Mouse (Mus musculus) mouse trophoblast stem cell (cell line): ENCODE data around the gene Rfc4.

Experiments used
- in situ Hi-C, 2 experiments: fragments of 300-500 bp; cut with MseI, MboI; formaldehyde crosslinking; loops; 2 replicates in 1 of 2; 3 replicates in 1 of 2; pipeline ENCODE4 v1.15.1; 2025

The Rfc4 gene

DNA sequence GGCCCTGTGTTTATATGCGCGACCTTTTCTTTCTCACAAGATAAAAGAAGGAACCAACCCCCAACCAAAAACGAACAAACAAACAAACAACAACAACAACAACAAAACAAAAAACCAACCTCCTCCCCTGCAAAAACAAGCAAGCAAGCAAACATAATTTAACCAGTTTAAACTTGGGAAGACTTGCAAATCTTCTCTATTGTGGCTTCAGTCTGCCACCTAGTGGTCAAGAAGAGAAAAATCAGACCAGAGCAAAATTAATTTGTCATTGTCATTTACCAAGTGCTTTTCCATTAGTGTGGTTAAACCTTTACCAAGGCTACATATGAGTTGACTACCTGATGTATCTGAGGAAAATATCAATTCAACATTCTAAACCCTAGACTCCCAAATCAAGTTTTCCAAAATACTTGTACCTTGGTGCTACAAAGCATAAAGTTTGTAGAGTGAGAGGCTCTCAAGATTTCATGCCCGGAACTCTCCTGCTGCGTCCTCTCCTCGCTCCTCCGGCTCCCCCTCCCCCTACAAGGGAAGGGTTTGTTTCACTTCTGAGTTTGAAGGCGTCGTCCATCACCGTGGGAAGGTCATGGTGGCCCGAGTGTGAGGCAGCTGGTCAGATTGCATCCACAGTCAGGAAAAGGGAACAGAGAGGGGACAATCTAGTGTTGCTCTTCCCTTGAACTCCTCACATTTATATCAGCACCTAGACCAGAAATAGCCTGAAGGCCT, 8.0 kb upstream of the Rfc4 start:
- in situ Hi-C loops = loop anchor here in 1 of 2 experiments (10.0 kb wide), 1 partner anchor 261 kb away; no protein-coding TSS in a partner anchor

DNA sequence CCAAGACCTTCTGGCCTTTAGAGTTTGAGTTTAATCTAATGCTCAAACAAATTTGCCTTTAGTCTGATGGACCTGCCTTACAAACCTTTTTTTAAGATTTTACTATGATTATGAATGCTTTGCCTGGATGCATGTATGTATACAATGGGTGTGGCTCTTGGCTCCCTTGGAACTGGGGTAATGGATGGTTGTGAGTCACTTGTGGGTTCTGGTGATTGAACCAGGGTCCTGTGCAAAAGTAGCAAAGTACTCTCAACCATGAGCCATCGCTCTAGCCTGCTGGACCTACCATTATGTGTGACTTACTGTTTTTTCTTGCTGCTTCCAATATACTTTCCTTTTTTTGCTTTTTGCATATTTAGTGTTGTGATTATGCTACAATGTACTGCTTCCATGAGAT, 4.8 kb upstream of the Rfc4 start:
- in situ Hi-C loops = loop anchor here (5.0 to 10.0 kb wide), 2 partner anchors 45 to 258 kb away; no protein-coding TSS in a partner anchor

- in situ Hi-C loops = loop anchor here (5.0 to 10.0 kb wide), 2 partner anchors 43 to 256 kb away; no protein-coding TSS in a partner anchor
Measured at GRCm38 (mm10) chr16:23130303-23130702, 2.8 kb upstream of the Rfc4 start.

GRCm38 (mm10) chr16:23127311-23127672, 245 bp downstream of the Rfc4 start:
- in situ Hi-C loops = no loop called here

- in situ Hi-C loops = no loop called here
Measured at GRCm38 (mm10) chr16:23124398-23124797, 3.1 kb downstream of the Rfc4 start.

DNA sequence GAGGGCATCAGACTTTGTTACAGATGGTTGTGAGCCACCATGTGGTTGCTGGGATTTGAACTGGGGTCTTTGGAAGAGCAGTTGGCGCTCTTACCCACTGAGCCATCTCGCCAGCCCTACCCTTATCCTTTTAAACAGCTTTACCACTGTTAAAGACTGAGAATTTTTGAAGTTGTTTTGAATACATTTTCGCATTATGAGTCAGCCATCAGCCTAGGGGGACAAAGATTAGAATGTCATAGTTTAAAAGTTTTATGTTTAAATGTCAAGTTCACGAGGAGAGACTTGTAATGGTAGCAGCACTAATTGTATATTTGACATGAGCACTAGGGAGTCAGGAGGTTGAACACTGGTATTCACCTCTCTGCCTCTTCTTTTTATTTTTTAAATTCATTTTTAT, 4.4 kb downstream of the Rfc4 start:
- in situ Hi-C loops = no loop called here

DNA sequence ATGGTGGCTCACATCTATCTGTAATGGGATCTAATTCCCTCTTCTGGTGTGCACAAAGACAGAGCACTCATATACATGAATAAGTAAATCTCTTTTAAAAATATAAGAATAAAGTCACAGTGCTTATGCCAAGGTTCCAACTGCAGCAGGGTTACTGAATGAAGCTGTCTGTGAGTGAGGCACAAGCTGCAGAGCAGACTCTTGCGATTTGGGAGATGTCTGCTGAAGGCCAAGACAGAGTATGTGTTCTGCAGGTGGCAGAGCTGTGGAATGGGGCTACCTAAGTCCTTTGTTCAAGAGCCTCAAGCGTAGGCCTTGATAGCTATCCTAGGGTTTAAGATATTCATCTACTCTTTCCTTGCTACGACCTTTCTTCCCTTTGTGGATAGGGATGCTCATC, 5.1 kb downstream of the Rfc4 start:
- in situ Hi-C loops = no loop called here

DNA sequence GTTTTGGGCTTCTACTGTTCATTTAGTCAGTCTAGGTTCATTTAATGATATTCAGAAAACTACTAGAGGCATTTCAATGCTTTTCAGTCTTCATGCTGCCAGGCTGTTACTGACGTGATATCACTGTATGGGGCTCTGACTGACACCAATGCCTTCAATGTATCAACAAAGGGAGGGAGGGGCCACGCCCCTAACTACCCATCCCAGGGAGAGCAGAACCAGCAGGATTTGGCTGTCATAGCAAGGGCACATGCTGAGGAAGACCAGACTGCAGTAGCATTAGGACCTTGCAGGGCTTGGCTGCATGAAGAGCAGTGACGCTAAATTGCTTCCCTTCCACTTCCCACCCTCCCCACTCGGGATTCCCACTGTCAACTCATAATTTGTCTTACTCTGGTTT, 10.4 kb downstream of the Rfc4 start:
- in situ Hi-C loops = no loop called here

GRCm38 (mm10) chr16:23115486-23115885, 12.1 kb downstream of the Rfc4 start:
- in situ Hi-C loops = no loop called here

GRCm38 (mm10) chr16:23114339-23115171, 13.0 kb downstream of the Rfc4 start:
- in situ Hi-C loops = no loop called here

GRCm38 (mm10) chr16:23113903-23114302, 13.6 kb downstream of the Rfc4 start:
- in situ Hi-C loops = no loop called here

GRCm38 (mm10) chr16:23112861-23113435, 14.6 kb downstream of the Rfc4 start:
- in situ Hi-C loops = no loop called here

GRCm38 (mm10) chr16:23112348-23112747, 15.2 kb downstream of the Rfc4 start:
- in situ Hi-C loops = no loop called here

DNA sequence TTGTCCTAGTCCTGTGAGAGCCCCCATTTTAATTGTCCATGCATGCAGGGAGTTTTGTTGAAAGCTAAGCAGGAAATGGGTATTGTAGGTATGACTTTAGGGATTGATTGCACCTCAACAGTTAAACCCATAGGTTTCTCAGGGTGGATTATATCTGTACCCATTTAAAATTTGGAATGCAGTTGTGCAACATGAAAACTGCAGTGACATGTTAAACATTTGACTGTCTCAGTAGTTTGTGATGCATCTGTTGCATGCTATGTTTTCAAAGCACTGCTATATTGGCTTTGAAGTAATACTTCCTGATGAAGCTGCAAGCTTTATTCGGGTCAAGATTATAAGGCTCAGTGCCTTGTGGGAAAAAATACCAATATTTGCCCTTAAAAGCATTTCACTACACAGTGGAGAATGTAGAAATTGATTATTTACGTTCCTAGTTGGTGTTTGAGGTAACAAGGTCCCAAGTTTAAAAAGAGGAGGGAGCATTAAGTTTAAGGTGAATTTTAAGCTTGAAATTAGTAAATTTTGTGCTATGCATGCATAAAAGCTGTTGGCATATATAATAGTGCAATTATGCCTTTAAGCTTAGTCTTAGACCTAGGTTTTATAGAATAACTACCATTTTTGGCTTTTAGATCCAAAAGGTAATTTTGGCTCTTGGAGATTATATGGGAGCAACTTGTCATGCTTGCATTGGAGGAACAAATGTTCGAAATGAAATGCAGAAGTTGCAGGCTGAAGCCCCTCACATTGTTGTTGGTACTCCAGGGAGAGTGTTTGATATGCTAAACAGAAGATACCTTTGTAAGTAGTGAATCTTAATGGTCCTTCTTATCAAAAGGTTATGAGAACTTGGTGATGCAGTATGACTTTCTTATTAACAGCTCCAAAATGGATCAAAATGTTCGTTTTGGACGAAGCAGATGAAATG, 17.9 kb downstream of the Rfc4 start:
- in situ Hi-C loops = no loop called here

DNA sequence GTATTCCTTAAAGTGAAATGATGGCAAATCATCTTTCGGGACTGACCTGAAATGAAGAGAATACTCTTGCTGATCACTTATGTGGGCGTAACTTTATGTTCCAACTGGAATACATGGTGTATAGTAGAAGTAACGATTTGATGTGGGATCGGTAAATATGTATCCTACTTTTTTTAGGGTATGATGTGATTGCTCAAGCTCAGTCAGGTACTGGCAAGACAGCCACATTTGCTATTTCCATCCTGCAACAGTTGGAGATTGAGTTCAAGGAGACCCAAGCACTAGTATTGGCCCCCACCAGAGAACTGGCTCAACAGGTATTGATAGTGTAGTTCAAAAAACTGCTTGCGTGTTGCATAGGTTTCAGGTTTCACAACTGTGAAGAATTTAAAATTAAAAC, 18.6 kb downstream of the Rfc4 start:
- in situ Hi-C loops = no loop called here

DNA sequence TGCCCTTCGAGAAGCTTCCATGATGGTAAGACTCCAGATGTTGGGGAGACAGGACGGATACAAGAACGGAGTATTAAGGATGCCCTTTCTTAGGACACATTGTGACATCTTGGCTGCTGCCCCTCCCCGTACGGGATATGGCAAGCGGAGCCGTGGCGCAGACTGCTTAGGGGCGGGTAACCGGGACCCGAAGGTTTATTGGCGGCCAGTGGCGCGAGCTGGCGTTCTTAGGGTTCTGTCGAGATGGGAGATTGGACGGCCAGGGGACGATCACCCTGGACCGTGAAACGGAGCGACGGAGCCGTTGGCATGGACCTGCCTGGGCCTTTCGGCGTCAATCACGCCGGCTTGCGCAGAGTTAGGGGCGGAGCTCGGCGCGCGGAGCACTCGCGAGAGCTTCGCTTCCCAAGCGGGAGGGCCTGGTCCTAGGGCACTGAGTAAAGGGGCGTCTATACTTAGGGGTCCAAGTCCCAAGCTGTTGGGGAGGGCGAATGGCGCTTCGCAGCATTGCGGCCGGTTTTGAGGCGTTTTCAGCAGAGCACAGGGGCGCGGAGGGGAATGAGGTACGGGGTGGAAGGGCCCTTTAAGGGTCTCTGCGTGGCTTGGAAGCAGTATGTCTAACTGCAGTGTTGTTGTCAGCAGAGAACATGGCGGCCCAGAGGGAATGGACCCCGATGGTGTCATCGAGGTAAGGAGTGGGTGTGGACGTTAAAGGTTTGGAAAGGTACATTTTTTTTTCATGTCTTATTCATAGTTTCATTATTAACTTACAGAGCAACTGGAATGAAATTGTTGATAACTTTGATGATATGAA, 19.4 kb downstream of the Rfc4 start:
- in situ Hi-C loops = no loop called here

- in situ Hi-C loops = no loop called here
Measured at GRCm38 (mm10) chr16:23107231-23107942, 20.1 kb downstream of the Rfc4 start, which contains the start of gene Eif4a2. Gene Eif4a2 (plus strand): TSS chr16:23107444.

DNA sequence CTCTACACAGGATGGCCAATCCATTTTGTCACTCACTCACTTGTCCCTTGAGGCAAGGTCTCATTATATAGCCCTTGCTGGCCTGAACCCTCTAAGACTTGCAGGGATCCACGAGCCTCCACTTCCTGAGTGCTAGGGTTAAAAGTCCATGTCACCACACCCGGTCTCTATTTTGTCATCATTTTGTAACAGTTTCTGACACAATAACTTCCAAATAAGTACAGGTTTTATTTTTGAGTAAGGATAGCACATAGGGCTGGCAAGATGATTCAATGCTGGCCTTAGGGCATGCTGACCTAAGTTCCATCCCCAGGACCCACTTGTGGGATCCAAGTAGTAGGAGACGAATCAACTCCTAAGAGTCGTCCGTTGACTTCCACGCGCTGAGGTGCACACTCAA, 21.4 kb downstream of the Rfc4 start:
- in situ Hi-C loops = no loop called here

DNA sequence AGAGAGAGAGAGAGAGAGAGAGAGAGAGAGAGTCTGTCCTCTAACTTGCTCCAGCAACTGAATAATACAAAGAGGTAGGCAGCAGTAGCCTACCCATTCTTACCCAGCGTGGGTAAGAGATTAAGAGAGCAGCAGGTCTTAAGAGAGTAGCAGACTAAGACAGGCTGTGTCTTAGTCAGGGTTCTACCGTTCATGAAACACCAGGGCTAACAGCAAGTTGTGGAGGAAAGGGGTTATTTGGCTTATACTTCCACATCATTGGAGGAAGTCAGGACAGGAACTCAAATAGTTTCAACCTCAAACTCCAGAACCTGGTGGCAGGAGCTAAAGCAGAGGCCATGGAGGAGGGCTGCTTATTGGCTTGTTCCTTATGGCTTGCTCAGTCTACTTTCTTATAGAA, 23.7 kb downstream of the Rfc4 start:
- in situ Hi-C loops = no loop called here
